Mouse (Mus musculus) adrenal gland, postnatal 25 days (tissue): Measurements from ENCODE around the gene Map3k4. TPM values are rescaled to one million over a fixed set of nuclear protein-coding genes. Genes with fewer than 3 reads are reported as not detected.
"Not testable (repeated sequence)": the region's sequence is repeated elsewhere in the genome, so short reads cannot be mapped to it uniquely, and the experiment has no call there.

Source experiments
- DNase-seq: peaks from one replicate; pipeline ENCODE4 v3.0.0; 2021; ENCODE audit warnings: mixed read lengths
- total RNA-seq: library from RNA; stranded (reverse); gene quantifications from 2 replicates; pipeline ENCODE4 v1.2.3, GENCODE M21; 2021

Gene Map3k4
- total RNA-seq, 1 experiment from 2014 or later: 33.3 TPM

DNA sequence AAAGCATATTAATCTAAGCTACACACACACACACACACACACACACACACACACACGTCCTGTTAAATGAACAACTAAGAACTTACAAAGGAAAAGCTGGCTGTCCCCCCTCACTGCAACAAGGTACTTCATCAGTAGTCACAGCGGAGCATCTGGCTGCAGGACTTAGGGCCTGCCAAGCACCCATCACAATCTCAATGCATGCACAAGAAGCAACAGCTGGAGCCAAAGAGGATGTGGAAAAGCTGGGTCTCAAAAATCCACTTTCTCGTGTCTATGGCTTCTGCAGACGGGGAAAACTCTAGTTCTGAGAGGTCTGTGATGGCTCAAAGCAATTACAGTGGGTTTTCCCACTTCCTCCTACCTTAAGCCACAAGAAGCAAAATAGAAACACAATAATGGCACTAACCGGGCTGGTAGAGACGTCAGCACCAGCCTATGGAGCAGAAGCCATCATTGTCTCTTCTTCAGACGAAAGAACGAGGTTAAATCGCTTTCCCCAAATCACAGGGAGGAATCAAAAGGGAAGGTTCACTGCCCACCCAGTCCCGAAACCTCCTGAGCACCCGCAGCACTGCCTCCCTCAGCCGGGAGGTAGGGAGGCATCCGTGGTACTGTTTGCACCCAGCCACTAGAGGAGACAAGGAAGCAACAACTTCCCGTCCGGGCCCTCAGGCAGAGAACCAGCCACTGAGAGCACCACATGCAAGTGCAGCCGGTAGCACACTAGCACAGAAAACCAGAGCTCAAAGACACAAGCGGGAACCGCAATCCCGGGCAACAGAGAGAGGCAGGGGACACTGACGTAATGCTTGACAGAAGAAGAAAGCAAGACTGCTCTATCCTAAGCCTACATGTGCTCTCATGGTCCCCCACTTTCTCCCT lies 11.1 kb downstream of the Map3k4 start:
- no peak for DNase-seq

GRCm38 (mm10) chr17:12304658-12305057 lies 13.9 kb downstream of the Map3k4 start:
- no peak for DNase-seq

- DNase-seq: no peak
Observed at GRCm38 (mm10) chr17:12300896-12301706, 17.5 kb downstream of the Map3k4 start.

- no peak for DNase-seq
Observed at GRCm38 (mm10) chr17:12300127-12300675, 18.4 kb downstream of the Map3k4 start.

GRCm38 (mm10) chr17:12299371-12299770 lies 19.2 kb downstream of the Map3k4 start:
- DNase-seq: no peak

DNA sequence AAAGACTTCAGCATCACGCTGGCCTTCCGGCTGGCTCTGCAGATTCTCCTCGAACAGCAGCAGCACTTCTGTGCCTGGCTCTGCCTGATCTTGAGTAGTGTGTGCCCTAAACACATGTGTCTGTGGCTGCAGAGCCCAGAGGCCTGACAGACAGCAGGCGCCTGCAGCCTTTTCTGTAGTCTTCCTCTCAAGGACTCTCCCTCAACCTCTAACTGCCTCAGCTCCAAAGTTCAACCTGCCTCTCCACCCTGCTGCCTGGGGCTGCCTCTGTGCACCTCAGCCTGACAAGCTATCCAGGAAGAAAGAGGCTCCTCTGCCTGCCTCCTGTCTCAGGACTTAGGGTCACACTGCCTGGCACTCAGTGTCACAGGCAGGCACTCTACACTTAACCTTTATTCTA lies 20.6 kb downstream of the Map3k4 start:
- no peak for DNase-seq

- DNase-seq: no peak
Observed at GRCm38 (mm10) chr17:12297292-12297691, 21.3 kb downstream of the Map3k4 start.

- DNase-seq: not testable (repeated sequence)
Observed at GRCm38 (mm10) chr17:12295926-12296325, 22.7 kb downstream of the Map3k4 start.

- DNase-seq: no peak
Observed at GRCm38 (mm10) chr17:12294424-12294823, 24.2 kb downstream of the Map3k4 start.

- no peak for DNase-seq
Observed at GRCm38 (mm10) chr17:12293571-12293970, 25.0 kb downstream of the Map3k4 start.

DNA sequence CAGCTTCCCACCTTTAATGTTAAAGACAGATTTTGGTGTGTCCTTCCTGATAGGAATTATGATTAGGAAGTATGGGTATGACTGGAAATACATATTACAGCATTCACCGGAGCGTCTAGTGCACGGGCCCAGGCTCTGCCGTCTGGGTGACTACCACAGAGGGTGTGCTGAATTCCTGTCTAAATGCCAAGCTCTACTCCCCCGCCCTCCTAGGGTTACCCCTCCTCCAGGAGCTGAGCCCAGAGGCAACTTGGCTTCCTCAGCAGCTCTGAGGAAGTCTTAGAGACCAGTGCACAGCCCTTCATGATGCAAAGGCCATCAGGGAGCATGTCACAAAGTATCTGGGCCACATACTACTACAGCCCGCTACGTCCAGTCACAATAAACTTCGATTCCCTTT lies 25.7 kb downstream of the Map3k4 start:
- DNase-seq: no peak

- DNase-seq: no peak
Observed at GRCm38 (mm10) chr17:12292356-12292755, 26.2 kb downstream of the Map3k4 start.

DNA sequence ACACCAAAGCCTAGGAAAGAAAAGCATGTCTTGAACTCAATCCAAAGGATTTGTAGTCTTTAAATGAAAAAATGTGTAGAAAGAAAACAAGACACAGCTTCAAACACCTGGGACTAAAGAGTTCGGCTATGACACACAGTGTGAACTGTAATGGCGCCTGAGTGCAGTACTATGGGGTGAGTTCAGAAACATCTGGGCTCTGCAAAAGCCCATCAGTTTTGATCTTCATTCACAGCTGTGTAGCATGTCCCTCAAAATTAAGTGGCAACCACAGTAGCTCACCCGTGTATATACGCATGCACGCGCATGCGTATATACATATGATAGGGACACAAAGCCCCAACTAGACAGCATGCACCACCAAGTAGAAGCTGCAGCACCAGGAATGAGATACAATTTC lies 27.4 kb downstream of the Map3k4 start:
- no peak for DNase-seq

GRCm38 (mm10) chr17:12290735-12291134 lies 27.9 kb downstream of the Map3k4 start:
- no peak for DNase-seq

DNA sequence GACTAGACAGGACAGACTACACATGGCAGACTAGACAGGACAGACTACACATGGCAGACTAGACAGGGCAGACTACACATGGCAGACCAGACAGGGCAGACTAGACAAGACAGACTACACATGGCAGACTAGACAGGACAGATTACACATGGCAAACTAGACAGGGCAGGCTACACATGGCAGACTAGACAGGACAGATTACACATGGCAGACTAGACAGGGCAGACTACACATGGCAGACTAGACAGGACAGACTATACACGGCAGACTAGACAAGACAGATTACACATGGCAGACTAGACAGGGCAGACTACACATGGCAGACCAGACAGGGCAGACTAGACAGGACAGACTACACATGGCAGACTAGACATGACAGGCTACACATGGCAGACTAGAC lies 28.8 kb downstream of the Map3k4 start:
- not testable (repeated sequence) for DNase-seq

- no peak for DNase-seq
Observed at GRCm38 (mm10) chr17:12288871-12289270, 29.7 kb downstream of the Map3k4 start.

GRCm38 (mm10) chr17:12279810-12280209 lies 38.8 kb downstream of the Map3k4 start:
- no peak for DNase-seq

- no peak for DNase-seq
Observed at GRCm38 (mm10) chr17:12278073-12278472, 40.5 kb downstream of the Map3k4 start.

DNA sequence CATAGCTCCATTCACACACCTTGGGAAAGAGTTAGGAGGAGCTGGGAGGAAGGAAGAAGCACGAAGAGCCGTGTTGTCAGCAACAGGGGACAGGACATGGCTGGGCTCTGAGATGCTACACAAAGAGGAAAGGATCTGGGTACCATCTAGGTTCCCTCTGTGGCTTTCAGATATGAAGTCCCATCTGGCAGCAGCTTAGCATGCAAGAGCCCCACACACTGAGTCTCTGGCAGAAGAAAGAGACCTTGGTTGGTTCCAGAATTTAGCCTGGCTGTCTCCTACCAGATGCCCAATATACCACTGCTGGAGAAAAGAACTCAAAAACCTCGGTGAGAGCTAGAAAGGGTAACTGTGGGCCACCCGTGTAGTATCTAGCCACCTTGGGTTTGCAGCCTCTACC lies 41.3 kb downstream of the Map3k4 start:
- DNase-seq: no peak

DNA sequence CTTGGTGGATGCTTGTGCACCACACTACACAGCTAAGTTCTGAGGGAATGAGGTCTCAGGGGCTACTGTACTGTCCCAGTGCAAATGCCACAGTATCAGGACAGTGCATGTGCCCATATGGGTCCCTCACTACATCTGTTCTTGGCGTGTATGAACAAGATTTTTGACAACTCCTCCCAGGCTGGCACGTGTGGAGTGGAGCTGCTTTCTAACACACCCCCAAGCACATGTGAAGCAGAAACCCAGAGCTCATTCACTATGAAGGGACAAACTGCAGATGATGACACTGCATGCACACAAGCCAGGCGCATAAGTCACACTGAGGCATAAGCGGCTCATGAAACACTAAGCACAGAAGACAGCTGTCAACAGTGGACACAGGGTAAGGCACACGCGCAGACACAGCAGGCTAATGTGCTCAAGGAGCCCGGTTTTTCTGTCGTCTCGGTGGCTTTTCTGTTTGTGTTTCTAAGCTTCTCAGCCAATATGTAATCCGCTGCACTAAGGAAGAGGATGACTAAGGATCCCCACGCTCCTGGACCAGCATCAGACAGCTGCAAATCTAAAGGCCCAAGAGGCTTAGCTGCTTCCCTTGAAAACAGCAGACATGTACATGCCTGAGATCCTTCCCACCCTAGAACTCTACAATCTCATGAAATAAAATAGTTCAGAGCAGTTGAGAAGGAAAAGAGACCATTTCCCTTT lies 41.9 kb downstream of the Map3k4 start:
- DNase-seq: no peak

- peak; percentile 22 for DNase-seq
Observed at GRCm38 (mm10) chr17:12275756-12276155, 42.8 kb downstream of the Map3k4 start.

GRCm38 (mm10) chr17:12273032-12273431 lies 45.6 kb downstream of the Map3k4 start:
- no peak for DNase-seq
